Mouse (Mus musculus) spleen, postnatal 4 days (tissue): ENCODE measurements around the gene Gcn1l1.
A peak's percentile ranks its signal among the peaks of the same experiment; 100 is the strongest.
"Not testable (repeated sequence)": the region's sequence is repeated elsewhere in the genome, so short reads cannot be mapped to it uniquely, and the experiment has no call there.

Experiments used
- DNase-seq, 2 experiments: peaks; one replicate each; pipeline ENCODE4 v3.0.0; 2022; ENCODE audit warnings: low spot score in 2 of 2

Gcn1l1 gene

GRCm38 (mm10) chr5:115564737-115565393 lies at the start of gene Gcn1l1:
TSS of gene Gcn1l1 (plus strand) at chr5:115565254.
- DNase-seq = peak; percentile 73 to 89

- peak in 1 of 2 experiments; percentile 55 for DNase-seq
Measured at GRCm38 (mm10) chr5:115516081-115516907, 48.8 kb upstream of the Gcn1l1 start.

- DNase-seq = no peak
Measured at GRCm38 (mm10) chr5:115516908-115517307, 48.1 kb upstream of the Gcn1l1 start.

- DNase-seq = no peak
Measured at GRCm38 (mm10) chr5:115517501-115517900, 47.6 kb upstream of the Gcn1l1 start.

- DNase-seq = not testable (repeated sequence)
Measured at GRCm38 (mm10) chr5:115518214-115518613, 46.8 kb upstream of the Gcn1l1 start.

- no peak for DNase-seq
Measured at GRCm38 (mm10) chr5:115520325-115520869, 44.7 kb upstream of the Gcn1l1 start.

- no peak for DNase-seq
Measured at GRCm38 (mm10) chr5:115521553-115522461, 43.2 kb upstream of the Gcn1l1 start.

- DNase-seq = no peak
Measured at GRCm38 (mm10) chr5:115522531-115522930, 42.5 kb upstream of the Gcn1l1 start.

GRCm38 (mm10) chr5:115522981-115523499 lies 42.0 kb upstream of the Gcn1l1 start:
- no peak for DNase-seq

- DNase-seq = no peak
Measured at GRCm38 (mm10) chr5:115523971-115524370, 41.1 kb upstream of the Gcn1l1 start.

GRCm38 (mm10) chr5:115524471-115524870 lies 40.6 kb upstream of the Gcn1l1 start:
- DNase-seq = no peak

- no peak for DNase-seq
Measured at GRCm38 (mm10) chr5:115525416-115525815, 39.6 kb upstream of the Gcn1l1 start.

GRCm38 (mm10) chr5:115525943-115526342 lies 39.1 kb upstream of the Gcn1l1 start:
- DNase-seq = no peak

- no peak for DNase-seq
Measured at GRCm38 (mm10) chr5:115526456-115527202, 38.4 kb upstream of the Gcn1l1 start.

- no peak for DNase-seq
Measured at GRCm38 (mm10) chr5:115528128-115528527, 36.9 kb upstream of the Gcn1l1 start.

GRCm38 (mm10) chr5:115529364-115529741 lies 35.7 kb upstream of the Gcn1l1 start:
- DNase-seq = no peak

GRCm38 (mm10) chr5:115529742-115530446 lies 35.2 kb upstream of the Gcn1l1 start:
- DNase-seq = no peak

GRCm38 (mm10) chr5:115530447-115530809 lies 34.6 kb upstream of the Gcn1l1 start:
- DNase-seq = peak in 1 of 2 experiments; percentile 44

GRCm38 (mm10) chr5:115531671-115532270 lies 33.3 kb upstream of the Gcn1l1 start:
- DNase-seq = peak; percentile 78 to 86

GRCm38 (mm10) chr5:115534290-115534731 lies 30.7 kb upstream of the Gcn1l1 start:
- no peak for DNase-seq
